Mouse (Mus musculus) inflammation-experienced regulatory T-cells, adult 6 months (primary cell): ENCODE measurements at regions not wholly inside any gene's neighbourhood (a gene's known extent, or its start where the extent isn't known, plus 50 kb on each side); places are given as distances from the start of the nearest gene placed in this dataset.

ENCODE experiments used
- ATAC-seq: one replicate; pipeline ENCODE4 v1.8.0; 2017

- no peak for ATAC-seq
These were observed 938.3 kb upstream of the 2610301B20Rik start for GRCm38 (mm10) chr4:9935949-9936348.

DNA sequence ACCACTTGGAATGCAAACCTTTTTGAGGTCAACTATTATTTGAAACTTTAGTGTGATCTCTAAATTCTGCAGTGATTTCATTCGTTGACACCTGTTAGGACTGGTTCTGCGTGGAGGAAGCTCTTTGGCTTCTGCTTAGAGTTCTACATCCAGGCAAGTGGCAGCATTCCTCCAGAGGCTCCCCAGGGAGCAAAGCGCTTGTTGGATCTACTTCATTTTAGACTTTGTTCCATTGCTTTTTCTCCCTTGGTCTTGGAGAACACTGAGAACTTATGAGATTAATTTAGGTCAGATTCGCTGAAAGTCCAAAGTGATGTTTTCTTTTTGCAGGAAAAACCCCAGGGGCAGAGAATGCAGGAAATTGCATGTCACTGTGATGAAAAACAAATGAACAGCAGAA lies 922.9 kb upstream of the 2610301B20Rik start:
- no peak for ATAC-seq

DNA sequence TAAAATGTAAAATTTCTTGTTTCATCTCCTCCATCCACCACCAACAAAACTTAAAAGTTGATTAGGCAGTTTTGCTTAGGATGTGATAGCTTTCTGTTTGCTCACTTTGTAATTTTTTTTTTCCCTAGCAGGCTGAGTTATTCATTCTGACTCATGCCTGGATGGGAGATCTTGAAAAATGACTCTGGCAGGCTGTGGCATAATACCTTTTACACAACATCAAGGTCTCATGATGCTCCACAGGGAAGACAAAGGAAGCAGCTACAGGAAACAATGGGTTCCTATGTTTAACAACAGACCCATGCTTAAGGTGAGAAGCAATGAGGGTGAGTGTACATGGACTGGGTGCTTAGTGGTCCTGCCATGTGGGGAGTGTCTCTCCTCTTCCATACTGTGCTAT lies 899.7 kb upstream of the 2610301B20Rik start:
- no peak for ATAC-seq

GRCm38 (mm10) chr4:9981354-9982040 lies 892.8 kb upstream of the 2610301B20Rik start:
- ATAC-seq: no peak

GRCm38 (mm10) chr4:9982786-9983525 lies 891.3 kb upstream of the 2610301B20Rik start:
- ATAC-seq: no peak

DNA sequence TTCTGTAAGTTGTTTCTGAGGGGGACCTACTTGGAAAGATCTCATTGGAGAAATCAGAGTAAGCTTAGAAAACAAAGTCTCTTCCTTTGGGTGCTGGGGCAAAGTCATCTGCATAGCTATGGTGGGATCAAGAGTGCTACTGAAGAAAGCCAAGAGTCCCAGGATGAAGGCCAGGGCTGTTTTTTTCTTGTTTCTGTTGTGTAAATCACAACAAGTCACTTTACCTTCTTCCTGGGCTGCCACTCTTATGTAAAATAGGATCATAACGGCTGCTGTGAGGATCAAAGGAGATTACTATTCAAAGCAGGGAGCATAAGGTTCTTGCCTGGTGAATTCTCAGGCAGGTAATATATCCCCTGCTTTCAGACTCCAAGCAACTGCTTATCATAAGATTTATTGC lies 880.4 kb upstream of the 2610301B20Rik start:
- ATAC-seq: no peak

GRCm38 (mm10) chr4:9994466-9994865 lies 879.8 kb upstream of the 2610301B20Rik start:
- ATAC-seq: no peak

GRCm38 (mm10) chr4:10030316-10030715 lies 844.0 kb upstream of the 2610301B20Rik start:
- no peak for ATAC-seq

GRCm38 (mm10) chr4:10031764-10032163 lies 842.5 kb upstream of the 2610301B20Rik start:
- no peak for ATAC-seq

GRCm38 (mm10) chr4:10035336-10035735 lies 839.0 kb upstream of the 2610301B20Rik start:
- ATAC-seq: no peak

DNA sequence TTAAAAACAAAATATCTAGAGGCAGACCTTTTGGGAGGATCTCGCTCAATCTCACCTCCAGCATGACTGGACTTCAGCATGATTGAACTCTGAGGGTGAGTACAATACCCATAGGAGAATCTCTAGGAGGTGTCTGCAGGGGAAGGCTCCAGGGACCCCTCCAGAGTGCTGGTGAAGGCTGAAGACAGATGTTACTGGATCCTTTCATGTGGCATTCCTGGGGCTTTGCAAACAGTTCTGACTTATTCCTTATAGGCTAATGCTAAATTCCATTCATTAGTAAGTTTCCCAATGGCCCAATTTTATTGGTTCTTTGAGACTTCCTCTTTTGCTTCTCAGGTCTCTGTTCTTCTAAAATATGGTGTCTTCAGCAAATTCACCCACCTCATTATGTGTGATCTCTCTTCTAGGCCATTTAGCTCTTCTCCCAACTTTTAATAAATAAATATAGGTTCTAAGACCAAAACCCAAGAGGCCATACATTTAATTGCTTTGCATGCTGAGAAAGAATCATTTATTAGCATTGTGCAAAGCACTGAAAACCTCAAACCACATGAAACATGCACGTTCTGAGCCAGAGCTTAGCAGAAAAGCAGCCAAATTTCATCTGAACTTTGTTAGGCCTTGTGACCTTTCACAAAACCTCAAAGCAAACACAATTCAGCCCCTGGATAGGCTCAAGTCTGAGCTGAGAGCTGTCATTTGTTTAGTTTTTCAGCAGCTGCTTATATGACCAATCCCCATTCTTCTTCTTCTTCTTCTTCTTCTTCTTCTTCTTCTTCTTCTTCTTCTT lies 832.8 kb upstream of the 2610301B20Rik start:
- ATAC-seq: no peak

GRCm38 (mm10) chr4:10048770-10049169 lies 825.5 kb upstream of the 2610301B20Rik start:
- no peak for ATAC-seq

DNA sequence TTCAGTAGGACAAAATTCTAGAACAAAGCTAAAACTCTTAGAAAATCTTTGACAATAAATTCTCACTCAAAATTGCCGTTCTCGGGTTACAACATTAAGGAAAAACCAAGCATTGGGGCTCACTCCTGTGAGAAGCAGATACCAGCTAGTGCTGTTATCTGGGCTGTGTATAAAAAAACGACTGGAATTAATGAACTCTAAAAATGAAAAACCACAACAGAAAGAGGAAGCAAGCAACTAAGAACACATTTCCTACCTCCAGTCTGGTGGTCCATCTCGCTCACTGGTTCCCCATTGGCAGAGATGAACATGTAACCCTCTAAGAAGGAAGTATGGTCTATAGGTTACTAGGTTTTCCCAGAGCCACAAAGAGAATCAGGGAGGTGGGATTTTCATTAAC lies 824.9 kb upstream of the 2610301B20Rik start:
- no peak for ATAC-seq

- ATAC-seq: no peak
These were observed 822.7 kb upstream of the 2610301B20Rik start for GRCm38 (mm10) chr4:10051296-10052267.

- ATAC-seq: no peak
These were observed 821.4 kb upstream of the 2610301B20Rik start for GRCm38 (mm10) chr4:10052869-10053268.

DNA sequence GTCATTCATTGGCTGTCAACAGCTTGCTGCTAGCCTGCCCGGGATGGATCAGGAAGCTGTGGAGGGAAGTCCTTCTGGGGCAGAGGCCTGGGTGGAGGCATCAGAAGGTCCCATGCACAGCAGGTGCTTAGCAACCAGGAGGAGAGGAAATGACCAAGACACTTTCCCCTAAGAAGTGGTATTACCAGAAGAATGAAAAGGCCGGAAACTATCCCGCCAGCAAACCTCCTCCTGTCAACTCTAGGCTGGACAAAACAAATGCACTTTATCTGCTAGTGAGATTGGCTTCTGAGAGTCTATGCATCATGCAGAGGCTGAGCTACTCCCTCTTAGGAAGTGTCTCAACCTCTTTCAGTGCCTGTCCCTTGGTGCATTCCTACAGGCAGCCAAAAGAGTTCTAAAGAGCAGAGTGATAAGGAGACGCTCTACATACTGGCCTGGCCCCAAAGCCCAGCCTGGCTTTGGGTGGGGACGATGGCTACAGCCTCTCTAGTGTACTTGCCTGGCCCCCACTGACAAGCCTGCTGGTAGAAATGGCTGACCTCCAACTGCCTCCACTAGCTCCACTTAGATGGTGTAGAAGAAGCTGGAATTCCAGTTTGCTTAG lies 801.7 kb upstream of the 2610301B20Rik start:
- ATAC-seq: no peak

- no peak for ATAC-seq
These were observed 794.6 kb upstream of the 2610301B20Rik start for GRCm38 (mm10) chr4:10079565-10080169.

GRCm38 (mm10) chr4:10114831-10115230 lies 759.5 kb upstream of the 2610301B20Rik start:
- no peak for ATAC-seq

GRCm38 (mm10) chr4:10117964-10118363 lies 756.3 kb upstream of the 2610301B20Rik start:
- no peak for ATAC-seq

DNA sequence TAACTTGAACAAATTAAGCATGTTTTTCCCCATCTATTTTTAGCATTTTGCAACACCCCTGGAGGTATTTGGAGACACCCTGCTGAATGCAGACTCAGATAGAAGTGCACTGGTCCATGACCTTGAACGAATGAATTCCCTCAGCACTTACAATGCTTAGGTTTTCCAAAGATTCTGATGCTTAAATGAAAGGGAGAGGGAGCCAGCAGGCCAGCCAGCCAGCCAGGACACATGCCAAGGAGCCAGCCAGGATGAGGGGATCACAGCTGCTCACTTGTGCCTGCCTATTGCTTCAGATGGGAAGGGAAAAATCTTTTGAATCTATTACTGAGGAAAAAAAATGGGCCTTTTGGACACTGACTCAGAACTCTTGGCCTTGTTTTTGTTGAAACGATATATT lies 750.0 kb upstream of the 2610301B20Rik start:
- no peak for ATAC-seq

GRCm38 (mm10) chr4:10141238-10141934 lies 732.9 kb upstream of the 2610301B20Rik start:
- no peak for ATAC-seq
